Mouse (Mus musculus): ENCODE measurements around the gene Ptprn.

The Ptprn gene

GRCm38 (mm10) chr1:75210136-75211087 is 53.9 kb downstream of the Ptprn start, which contains the start of the genes Glb1l and Stk16:
Gene Glb1l (minus strand): TSS chr1:75210813.
Gene Stk16 (plus strand): TSS chr1:75210838.
- in situ Hi-C loops (cut with MboI; ENCODE audit: unreplicated experiment in 2 of 2): no loop called here

- in situ Hi-C loops (cut with MboI; ENCODE audit: unreplicated experiment in 2 of 2): no loop called here
These were observed 55.2 kb downstream of the Ptprn start for GRCm38 (mm10) chr1:75208967-75209678.

- in situ Hi-C loops (cut with MboI; ENCODE audit: unreplicated experiment in 2 of 2): no loop called here
These were observed 63.1 kb downstream of the Ptprn start for GRCm38 (mm10) chr1:75201236-75201635.
